Mouse (Mus musculus) layer of hippocampus, adult 2 months (tissue): ENCODE data around the gene Asb5. TPM values are rescaled to one million over a fixed set of nuclear protein-coding genes. Genes with fewer than 3 reads are reported as not detected.

Source experiments
- DNase-seq, 2 experiments: peaks; one replicate each; pipeline ENCODE4 v3.0.0; 2022; ENCODE audit warnings: low spot score in 2 of 2
- H3K27ac ChIP-seq: fragments of 200-600 bp; 2 replicates; pipeline ENCODE4 v1.8.1; 2022
- H3K4me3 ChIP-seq: fragments of 200-600 bp; 2 replicates; pipeline ENCODE4 v1.8.1; 2022; ENCODE audit warnings: mild to moderate bottlenecking
- CTCF ChIP-seq: fragments of 200-600 bp; conservative IDR thresholded peaks from 2 replicates; pipeline ENCODE4 v1.8.1; 2022; ENCODE audit warnings: antibody characterized with exemption, mild to moderate bottlenecking, moderate library complexity
- total RNA-seq, 2 experiments: library from RNA; stranded (reverse); gene quantifications; 2 replicates each; pipeline ENCODE4 v1.2.3; 2021

Gene Asb5
- total RNA-seq, 2 experiments from 2014 or later, result 1.5 to 1.7 TPM

- H3K4me3 ChIP-seq, result no peak overlapping the region
- H3K27ac ChIP-seq, result no peak overlapping the region
- no peak for DNase-seq
- TF ChIP-seq CTCF, result no peak
Observed at GRCm38 (mm10) chr8:54562137-54562536, 32.8 kb downstream of the Asb5 start.

DNA sequence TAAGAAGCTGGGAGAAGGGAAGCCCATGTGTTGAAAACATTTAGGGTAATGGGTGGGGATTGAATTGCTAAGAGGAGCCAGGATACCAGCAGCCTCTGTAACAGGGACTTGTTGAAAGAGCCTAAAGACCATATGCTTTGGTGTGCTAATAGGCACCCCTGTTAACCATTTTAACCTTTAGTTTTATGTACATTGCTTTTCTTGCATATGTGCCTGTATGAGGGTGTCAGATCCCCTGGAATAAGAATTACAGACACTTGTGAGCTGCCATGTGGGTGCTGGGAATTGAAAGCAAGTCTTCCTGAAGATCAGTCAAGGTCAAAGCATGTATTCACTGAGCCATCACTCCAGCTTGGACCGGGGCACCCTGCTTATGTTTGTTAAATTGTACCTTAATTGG is 35.8 kb downstream of the Asb5 start:
- DNase-seq, result no peak
- no peak overlapping the region for H3K4me3 ChIP-seq
- H3K27ac ChIP-seq, result no peak overlapping the region
- no peak for TF ChIP-seq CTCF

DNA sequence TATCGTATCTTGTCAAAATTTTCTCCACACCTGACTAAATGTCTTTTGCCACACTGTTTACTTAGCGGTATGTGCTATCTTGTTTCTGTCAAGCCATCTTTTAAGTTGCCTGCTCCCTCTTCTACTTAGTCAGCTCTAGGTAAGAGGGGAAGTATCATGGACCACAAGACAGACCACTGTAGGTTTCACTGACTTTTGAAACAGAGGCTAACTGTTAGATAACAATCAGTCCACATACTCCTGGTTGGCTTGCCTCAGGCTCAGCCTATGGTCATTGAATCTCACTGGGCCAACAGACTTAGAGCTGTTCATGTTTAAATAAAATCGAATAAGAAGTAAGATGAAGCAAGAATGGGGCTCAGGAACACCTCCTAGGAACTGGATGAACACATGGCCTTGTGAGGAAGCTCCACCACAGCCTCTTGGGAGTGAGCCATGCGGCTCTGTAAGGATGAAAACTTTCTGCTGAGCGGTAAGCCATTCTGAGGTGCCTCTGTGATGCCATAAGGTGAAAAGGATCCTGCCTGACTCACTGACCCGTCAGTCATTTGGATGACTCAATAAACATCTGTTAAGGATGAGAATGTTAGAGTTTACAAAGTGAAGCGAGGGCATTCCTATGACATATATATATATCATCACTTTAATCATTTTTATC is 36.4 kb downstream of the Asb5 start:
- DNase-seq, result no peak
- no peak for TF ChIP-seq CTCF
- Histone ChIP-seq H3K4me3 (no peak overlapping the region), H3K27ac (no peak overlapping the region)

GRCm38 (mm10) chr8:54567168-54567567 is 37.8 kb downstream of the Asb5 start:
- Histone ChIP-seq H3K27ac (no peak overlapping the region), H3K4me3 (no peak overlapping the region)
- no peak for TF ChIP-seq CTCF
- DNase-seq, result no peak

DNA sequence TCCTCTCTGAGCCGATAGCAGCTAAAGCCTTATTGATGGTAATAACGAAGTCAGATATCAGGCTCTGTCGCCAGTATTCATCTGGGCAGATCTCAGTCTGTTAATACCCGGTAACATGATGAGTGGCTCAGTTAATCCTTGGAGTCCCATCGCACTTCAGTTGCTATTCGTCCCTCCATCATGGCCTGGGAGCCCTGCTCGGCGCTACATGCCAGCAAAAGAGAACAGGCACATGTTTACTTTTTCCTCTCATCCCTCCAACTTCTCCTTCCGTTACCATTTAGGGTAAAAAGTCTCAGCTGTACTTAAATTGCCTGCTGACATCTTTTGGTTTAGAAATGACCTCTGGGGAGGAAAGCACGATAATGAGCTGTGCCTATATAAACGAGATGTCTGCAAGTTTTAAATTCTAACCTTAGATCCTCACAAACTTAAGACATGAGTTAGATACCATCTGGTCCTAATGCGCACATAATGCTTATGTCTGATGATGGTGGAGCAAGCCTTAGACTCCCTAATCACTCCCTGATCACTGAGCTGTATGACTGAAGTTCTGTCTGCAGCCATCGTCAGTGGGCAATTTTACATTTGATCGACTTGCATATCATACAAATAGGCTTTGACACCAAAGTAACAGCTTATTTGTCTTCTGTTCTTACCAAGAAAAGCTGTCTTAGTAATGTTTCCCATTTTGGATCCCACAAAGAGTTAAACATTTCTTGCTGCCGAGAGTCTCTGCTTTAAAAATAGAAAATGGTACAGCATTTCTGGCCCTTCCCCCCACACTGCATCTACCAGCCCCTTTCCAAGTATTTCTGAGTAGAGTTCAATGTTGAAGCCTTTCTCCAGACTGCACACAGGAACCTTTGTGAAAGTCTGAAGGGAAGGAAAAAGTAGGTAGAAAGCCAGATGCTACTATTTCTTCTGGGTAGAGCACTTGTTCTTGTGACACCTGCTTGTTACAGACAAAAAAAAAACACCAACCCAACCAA is 41.5 kb downstream of the Asb5 start:
- Histone ChIP-seq H3K27ac (no peak overlapping the region), H3K4me3 (no peak overlapping the region)
- DNase-seq, result no peak
- TF ChIP-seq CTCF, result no peak

GRCm38 (mm10) chr8:54581436-54581835 is 52.1 kb downstream of the Asb5 start:
- no peak overlapping the region for H3K27ac ChIP-seq
- DNase-seq, result no peak
- no peak for TF ChIP-seq CTCF
- no peak overlapping the region for H3K4me3 ChIP-seq

GRCm38 (mm10) chr8:54582886-54583285 is 53.5 kb downstream of the Asb5 start:
- no peak overlapping the region for H3K27ac ChIP-seq
- TF ChIP-seq CTCF, result no peak
- no peak for DNase-seq

GRCm38 (mm10) chr8:54594634-54595033 is 65.3 kb downstream of the Asb5 start:
- no peak for TF ChIP-seq CTCF
- DNase-seq, result peak in 1 of 2 experiments; percentile 10
- peak overlapping the region; percentile 77 for H3K27ac ChIP-seq
- peak overlapping the region; percentile 35 for H3K4me3 ChIP-seq

More at GRCm38 (mm10) chr8:54582886-54583285, 53.5 kb downstream of the Asb5 start:
- H3K4me3 ChIP-seq, result no peak overlapping the region

DNA sequence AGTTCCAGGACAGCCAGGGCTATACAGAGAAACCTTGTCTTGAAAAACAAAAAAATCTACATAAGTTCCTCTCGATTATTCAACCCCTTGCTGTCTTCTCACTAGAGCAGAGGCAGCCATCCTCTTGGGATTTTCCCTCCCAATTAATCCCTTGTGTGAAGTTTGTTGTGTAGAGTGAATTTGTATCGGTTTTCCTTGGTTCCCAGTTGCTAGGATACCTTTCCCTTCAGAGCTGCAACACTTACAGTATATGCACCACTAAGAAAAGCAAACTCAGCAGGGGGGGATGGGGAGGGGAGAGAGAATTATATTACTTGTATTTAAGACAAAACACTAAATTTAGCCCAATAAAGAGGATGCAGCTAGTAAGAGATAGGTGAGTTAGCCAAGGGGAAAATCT is 66.7 kb downstream of the Asb5 start:
- no peak overlapping the region for H3K4me3 ChIP-seq
- DNase-seq, result no peak
- H3K27ac ChIP-seq, result no peak overlapping the region
- no peak for TF ChIP-seq CTCF

GRCm38 (mm10) chr8:54596940-54597339 is 67.6 kb downstream of the Asb5 start:
- no peak overlapping the region for H3K27ac ChIP-seq
- DNase-seq, result no peak
- H3K4me3 ChIP-seq, result no peak overlapping the region
- TF ChIP-seq CTCF, result no peak

GRCm38 (mm10) chr8:54597386-54597785 is 68.0 kb downstream of the Asb5 start:
- H3K27ac ChIP-seq, result no peak overlapping the region
- H3K4me3 ChIP-seq, result no peak overlapping the region
- no peak for TF ChIP-seq CTCF
- no peak for DNase-seq

- H3K4me3 ChIP-seq, result peak within 1 kb of the TSS; percentile 45
- H3K27ac ChIP-seq, result peak within 1 kb of the TSS; percentile 81
- TF ChIP-seq CTCF, result no peak
- DNase-seq, result peak; percentile 18 to 40
Observed at GRCm38 (mm10) chr8:54600671-54601251, 71.4 kb downstream of the Asb5 start, which contains the start of gene Spata4. Gene Spata4, plus strand, starts transcription at chr8:54600781.

- no peak for TF ChIP-seq CTCF
- Histone ChIP-seq H3K27ac (no peak overlapping the region), H3K4me3 (no peak overlapping the region)
- DNase-seq, result no peak
Observed at GRCm38 (mm10) chr8:54603440-54603839, 74.1 kb downstream of the Asb5 start.
